Mouse (Mus musculus) testis, postnatal 10 days (tissue): ENCODE results near the gene Bbx.

Experiments
- DNase-seq: peaks from one replicate; pipeline ENCODE4 v3.0.0; 2021; ENCODE audit warnings: low spot score

Gene Bbx

GRCm38 (mm10) chr16:50398564-50398963 is 33.6 kb downstream of the Bbx start:
- DNase-seq = no peak

DNA sequence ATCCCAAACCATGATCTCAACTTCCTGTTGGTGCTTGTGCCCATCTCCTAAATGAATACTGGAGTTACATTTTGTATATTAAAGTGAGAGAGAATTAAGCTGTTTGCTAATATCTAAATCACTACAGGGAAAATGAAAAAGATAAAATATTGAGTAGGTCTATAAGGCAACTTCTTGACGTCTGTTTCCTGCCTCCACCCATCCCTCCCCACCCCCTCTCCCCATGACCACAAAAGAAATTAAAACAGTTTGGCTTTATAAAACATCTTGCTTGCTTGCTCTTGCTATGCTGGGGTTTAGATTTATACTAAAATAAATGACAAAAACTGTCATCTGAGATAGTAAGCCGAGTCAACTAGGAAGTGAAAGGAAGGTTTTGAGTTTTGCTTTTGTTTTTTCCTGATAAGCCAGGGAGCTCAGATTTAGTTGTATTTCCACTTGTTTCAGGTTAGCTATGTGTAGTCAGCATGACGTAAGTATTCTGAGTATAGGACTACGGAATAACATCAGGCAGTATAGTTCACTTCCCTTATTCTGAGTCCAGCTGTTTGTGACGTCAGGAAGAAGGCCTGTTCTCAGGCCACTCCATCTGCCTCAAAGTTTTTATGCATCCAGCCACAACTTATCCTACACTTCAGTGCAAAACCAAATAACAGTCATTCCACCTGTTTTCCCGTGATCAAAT is 36.1 kb downstream of the Bbx start:
- DNase-seq = no peak

GRCm38 (mm10) chr16:50388499-50388898 is 43.7 kb downstream of the Bbx start:
- no peak for DNase-seq

DNA sequence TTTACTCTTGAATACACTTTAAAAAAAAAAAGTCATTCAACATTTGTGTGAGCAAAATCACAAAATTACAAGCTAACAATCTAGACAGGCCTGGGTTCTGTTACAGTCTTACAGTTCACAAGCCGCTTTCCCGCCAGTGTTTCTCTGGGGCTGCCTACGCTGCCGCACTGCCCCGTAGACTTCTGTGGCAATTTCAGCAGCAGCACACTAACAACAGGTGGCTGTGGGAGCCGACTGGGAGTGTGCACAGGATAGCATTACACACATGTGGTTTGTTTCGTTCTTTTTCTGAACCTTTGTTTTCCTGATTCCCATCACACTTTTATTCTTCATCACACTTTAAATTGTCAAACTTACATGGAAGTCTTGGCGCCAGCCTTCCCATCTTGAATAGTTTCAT is 48.6 kb downstream of the Bbx start:
- no peak for DNase-seq

GRCm38 (mm10) chr16:50381351-50381746 is 50.8 kb downstream of the Bbx start:
- no peak for DNase-seq

DNA sequence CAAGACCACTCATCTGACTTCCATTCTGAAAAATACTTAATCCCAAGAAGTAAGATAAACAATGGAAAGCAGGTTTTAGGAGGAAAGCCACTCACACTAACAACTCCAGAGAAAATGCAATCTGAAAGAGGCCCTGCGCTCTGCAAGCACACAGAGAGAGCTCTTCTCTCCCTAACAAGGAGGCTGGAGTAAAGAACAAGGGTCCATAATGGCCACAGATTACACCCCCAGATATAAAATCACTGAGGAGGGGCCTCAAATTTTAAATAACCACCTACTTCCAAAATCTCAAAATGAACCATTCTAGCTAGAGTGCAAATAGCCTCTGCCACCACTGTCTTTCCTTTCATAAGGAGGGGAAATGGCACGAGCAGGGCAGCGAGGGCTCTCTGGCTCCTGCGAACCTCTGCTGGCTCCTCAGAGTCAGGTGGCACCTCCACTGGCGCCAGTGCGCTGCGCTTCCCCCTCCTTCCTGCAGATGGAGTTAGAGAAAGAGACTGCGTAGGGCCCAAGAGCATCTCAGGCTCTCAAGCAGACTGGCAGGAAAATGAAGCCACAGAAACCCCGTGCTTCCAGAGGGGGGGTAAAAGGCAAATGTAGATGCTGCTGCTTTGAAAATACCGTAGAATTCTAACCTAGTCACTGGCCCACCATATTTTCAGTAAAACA is 51.4 kb downstream of the Bbx start:
- DNase-seq = peak; percentile 79

- no peak for DNase-seq
Observed at GRCm38 (mm10) chr16:50380232-50380631, 52.0 kb downstream of the Bbx start.

GRCm38 (mm10) chr16:50374611-50375010 is 57.6 kb downstream of the Bbx start:
- peak; percentile 62 for DNase-seq

DNA sequence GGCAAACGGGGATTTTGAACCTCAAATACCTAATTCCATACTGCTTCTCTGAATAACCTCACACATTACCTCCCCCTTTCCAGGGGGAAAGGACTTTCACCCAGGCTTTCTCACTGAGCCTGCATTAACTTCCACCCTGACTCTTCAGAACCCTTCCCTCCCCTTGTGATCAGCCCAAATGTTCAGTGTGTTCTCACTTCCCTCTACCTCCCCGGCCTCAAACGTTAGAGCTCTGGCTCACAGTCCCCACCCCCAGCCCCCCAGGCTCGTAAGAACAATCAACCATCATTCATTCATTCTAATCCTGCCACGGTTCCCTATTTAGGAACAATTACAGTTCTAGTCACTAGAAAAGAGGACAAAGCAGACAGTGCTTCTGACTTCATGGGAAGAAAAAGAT is 58.5 kb downstream of the Bbx start:
- no peak for DNase-seq

DNA sequence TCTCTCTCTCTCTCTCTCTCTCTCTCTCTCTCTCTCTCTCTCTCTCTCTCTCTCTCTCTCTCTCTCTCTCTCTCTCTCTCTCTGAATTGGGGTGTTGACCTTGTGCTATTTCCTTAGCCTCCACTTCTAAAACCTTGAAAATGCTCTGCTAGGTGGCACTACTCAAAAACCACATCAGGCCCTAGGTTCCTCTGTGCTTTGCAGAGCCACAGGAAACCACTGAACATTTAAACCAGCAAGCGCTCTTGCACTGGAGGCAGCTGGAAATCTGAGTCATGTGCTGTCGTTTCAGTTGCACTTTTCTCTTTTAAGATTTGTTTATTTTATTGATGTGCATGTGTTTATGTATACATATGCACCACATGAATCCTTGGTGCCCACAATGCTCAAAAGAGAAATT is 59.6 kb downstream of the Bbx start:
- DNase-seq = no peak

GRCm38 (mm10) chr16:50371460-50371859 is 60.7 kb downstream of the Bbx start:
- no peak for DNase-seq

DNA sequence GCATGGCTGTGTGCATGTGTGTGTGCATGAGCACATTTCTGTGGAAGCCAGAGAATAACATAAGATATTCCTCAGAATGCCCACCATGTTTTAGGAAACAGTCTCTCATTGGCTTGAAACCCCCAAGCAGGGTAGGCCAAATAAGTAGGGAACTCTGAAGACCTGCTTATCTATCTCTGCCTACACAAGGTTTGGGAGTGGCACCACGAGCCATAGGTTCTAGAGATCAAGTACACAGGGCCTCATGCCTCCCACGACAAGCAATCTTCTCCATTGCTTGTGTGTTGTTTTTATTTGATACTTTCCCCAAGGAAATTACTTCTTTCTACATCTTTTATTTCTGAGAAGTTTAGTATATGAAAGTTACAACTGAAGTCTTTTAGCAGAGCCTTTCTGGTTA is 61.8 kb downstream of the Bbx start:
- no peak for DNase-seq

DNA sequence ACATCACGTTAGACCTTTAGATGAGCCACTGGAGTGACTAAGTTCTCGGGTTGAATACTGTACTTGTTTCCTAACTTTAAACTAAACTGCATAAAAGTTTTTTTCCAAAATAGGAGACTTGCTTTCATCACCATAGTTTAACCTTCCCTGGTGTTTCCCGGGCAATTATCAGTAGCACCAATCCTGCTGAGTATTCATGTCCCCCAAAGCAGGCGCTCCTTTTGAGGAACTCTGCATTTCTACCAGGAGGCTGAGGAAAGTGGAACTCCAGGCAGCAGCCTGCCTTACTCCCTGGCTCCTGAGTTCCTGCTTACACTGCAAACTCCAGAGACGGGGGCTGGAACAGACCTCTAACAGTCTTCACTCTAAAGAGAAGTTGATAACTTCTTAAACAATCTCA is 65.6 kb downstream of the Bbx start:
- DNase-seq = no peak

DNA sequence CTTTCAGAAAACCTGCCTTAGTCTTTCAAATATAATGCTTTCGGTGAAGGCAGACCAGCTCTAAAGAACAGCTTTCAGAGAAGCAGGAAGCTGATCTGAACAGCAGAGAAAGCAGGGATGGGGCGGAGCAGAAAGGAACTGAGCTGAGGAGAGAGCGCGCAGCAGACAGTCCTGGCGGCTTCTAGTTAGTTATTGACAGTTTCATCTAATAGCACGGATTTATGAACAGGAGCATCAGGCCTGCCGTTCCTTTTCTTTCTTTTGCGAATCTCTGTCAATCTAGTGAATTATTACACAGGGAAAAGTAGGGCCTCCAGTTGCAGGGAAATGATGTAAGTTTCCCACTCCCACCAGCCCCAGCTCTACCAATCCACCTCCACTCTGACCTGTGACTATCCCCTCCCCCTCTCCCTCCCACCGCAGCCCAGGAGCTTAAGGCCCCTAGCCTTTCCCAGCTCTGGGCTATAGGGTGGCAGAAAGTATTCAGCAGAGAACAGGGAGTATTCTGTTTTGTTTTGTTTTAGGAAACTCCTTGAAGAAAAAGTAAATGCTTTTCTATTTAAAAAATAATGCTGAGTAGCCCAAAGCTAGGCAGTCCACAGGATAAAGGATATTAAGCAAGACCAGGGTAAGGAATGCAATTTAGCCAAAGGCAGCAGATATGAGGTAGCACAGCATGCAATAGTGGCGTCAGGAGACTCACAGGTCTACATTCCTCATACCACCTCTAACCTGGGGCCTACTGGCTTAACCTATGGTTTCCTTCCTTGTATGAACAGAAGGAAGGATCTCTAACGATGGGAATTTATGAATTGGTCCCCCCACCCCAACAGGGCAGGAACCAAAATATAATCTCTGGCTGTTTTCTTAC is 67.8 kb downstream of the Bbx start:
- DNase-seq = peak; percentile 43

DNA sequence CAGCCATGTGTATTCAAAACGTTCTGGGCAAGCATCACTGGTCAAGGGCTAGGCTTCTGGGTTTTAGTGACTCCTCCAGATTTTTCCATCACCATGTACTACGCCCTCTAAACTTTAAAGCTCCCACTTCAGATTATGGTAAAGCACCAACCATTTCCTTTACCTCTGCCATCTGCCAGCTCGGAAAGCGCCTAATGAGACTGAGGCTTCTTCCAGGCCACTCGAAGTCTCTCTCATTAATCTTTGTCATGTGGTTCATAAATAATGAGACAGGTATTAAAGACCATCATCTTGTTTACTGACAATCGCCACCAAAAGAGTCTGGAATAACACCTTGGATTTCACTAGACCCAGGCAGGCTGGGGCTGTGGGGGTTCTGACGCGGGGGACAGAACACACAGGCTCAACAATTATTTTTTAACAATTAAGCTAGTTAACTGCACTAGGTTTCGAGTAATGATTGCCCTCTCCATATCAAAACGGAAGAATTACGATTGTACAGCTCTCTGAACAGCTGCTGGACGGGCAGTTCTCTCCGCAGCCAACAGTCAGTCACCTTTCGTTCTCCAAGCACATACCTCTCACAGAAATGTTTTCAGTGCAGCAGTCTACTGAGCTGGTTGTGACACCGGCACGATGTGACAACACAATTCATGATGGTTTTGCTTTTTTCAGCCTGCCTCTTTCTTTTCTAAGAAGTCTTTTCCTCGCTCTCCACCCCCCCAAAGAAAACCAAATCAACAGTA is 68.6 kb downstream of the Bbx start:
- no peak for DNase-seq

DNA sequence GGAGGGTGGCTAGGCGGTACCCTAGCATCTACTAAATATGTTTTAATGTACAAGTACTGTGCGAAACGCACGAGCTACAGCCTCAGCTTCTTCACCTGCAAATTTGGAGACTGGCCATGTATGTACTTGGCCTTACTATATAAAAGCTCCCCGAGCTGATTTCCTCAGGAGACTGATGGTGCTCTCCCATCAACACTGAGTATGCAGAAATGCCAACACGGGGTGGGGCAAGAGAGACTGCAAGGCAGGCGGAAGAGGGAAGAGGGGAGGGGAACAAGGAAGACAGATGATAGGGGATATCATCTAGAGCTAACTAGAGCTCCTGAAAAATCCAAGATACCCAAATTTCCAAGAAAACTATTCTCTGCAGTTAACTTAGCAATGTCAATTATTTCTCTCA is 71.6 kb downstream of the Bbx start:
- DNase-seq = no peak

- no peak for DNase-seq
Observed at GRCm38 (mm10) chr16:50329684-50330083, 102.5 kb downstream of the Bbx start.

DNA sequence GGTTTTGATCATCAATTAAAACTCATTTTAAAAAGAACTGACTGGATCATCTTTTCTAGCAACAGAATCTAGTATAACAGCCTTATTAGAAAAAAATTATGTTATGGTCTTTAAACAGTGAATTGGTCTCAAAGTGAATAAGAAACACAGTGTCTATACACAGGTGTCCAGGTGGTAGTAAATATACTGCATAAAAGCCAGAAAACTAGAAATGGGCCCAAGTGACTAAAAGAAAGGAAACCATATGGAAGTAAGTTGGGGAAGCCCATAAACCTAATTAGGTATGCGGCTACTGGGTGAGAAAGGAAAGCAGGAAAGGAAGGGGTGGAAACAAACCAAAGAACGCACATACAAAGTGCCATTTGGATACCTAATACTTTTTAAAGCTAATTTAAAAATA is 107.4 kb downstream of the Bbx start:
- DNase-seq = no peak

DNA sequence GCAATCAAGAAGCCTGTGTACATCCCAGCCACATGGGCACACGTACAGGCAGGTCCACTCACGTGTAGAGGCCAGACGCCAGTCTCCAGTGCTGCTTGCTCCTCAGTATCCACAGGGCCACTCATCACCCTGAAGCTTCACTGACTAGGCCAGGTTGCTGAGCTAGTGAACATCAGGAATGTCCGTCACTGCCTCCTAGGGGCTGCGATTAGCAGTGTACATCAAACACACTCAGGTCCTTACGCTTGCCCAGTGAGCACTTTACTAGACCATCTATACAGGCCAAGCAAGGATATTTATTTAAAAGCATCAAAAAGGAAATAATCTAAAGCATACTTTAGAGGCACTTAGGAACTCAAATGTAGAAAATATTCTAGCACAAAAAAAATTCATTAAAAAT is 107.9 kb downstream of the Bbx start:
- no peak for DNase-seq

- no peak for DNase-seq
Observed at GRCm38 (mm10) chr16:50321368-50321767, 110.8 kb downstream of the Bbx start.

- no peak for DNase-seq
Observed at GRCm38 (mm10) chr16:50318255-50318654, 113.9 kb downstream of the Bbx start.

GRCm38 (mm10) chr16:50315349-50315969 is 116.7 kb downstream of the Bbx start:
- DNase-seq = no peak
